Mouse (Mus musculus) kidney, embryonic 14.5 days (tissue): ENCODE results near the gene Msantd1. TPM values are rescaled to one million over a fixed set of nuclear protein-coding genes. Genes with fewer than 3 reads are reported as not detected.

ENCODE experiments used
- ATAC-seq: fragments of 200-750 bp; cut with Nextera tagmentation; 2 replicates; pipeline ENCODE4 v1.8.0; 2017; ENCODE audit warnings: moderate number of reproducible peaks, mild to moderate bottlenecking, moderate TSS enrichment, moderate library complexity; ENCODE audit not compliant: low FRiP score, low TSS enrichment
- H3K27ac ChIP-seq: fragments of 300-500 bp; sonication (generic); 2 replicates; pipeline ENCODE4 v1.5.1; 2014; ENCODE audit warnings: low read depth, mild to moderate bottlenecking, low read length, moderate library complexity, mixed read lengths
- H3K27me3 ChIP-seq: fragments of 300-500 bp; sonication (generic); 2 replicates; pipeline ENCODE4 v1.6.1; 2014; ENCODE audit warnings: mild to moderate bottlenecking, low read length; ENCODE audit not compliant: control insufficient read depth, insufficient read depth
- H3K36me3 ChIP-seq: fragments of 300-500 bp; sonication (generic); 2 replicates; pipeline ENCODE4 v1.6.1; 2014; ENCODE audit warnings: low read length, mixed read lengths; ENCODE audit not compliant: control insufficient read depth, insufficient read depth
- H3K4me1 ChIP-seq: fragments of 300-500 bp; sonication (generic); 2 replicates; pipeline ENCODE4 v1.6.1; 2014; ENCODE audit warnings: low read length, mixed read lengths; ENCODE audit not compliant: control insufficient read depth, insufficient read depth
- H3K4me2 ChIP-seq: fragments of 300-500 bp; sonication (generic); replicated peaks from 2 replicates; pipeline ENCODE4 v1.6.1; 2014; ENCODE audit warnings: low read depth, mild to moderate bottlenecking, low read length
- H3K4me3 ChIP-seq: fragments of 300-500 bp; sonication (generic); 2 replicates; pipeline ENCODE4 v1.5.1; 2014; ENCODE audit warnings: mild to moderate bottlenecking, low read length
- H3K9ac ChIP-seq: fragments of 300-500 bp; sonication (generic); 2 replicates; pipeline ENCODE4 v1.6.1; 2014; ENCODE audit warnings: low read depth, mild to moderate bottlenecking, low read length, moderate library complexity
- H3K9me3 ChIP-seq: fragments of 300-500 bp; sonication (generic); 2 replicates; pipeline ENCODE4 v1.6.1; 2016; ENCODE audit warnings: low read length; ENCODE audit not compliant: control insufficient read depth
- WGBS: fragments of 180-500 bp; shearing (Covaris S2); extraction: QIAGEN DNeasy Blood & Tissue Kit; methylation state at CpG from one replicate; pipeline ENCODE4 v1.1.7; 2014; 5-methylcytosine and 5-hydroxymethylcytosine counted together
- polyA plus RNA-seq: library from polyadenylated mRNA; unstranded; fragments of >200 nt; fragmentation: Nextera tagmentation; extraction: Ambion mirVana; gene quantifications from 2 replicates; pipeline ENCODE4 v1.2.1, GENCODE M21; 2014

Msantd1 gene
- polyA plus RNA-seq, 1 experiment from 2014 or later: 1.0 TPM

DNA sequence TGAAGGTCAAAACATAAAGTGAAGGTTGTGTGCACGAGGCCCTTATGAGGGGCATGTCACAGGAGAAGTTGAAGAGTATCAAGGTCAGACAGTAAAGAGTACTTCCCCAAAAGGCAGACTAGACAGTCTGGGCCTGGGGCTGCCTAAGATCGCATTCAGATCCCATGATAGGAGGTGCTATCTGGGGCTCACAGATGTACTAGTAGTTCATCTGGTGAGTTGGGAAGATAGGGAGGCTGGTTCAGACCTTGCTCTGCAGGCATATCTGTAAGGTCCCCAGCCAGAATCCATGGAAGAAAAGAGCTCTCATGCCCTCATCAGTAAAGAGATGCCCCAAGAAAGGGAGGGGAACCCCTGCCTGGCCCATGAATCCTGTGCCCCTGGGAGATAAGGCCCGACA, 11.0 kb downstream of the Msantd1 start:
- WGBS: 81% methylated on average over 3 of the region's 3 CpGs
- Histone ChIP-seq H3K27me3 (no peaks in the 10 kb centered on the region), H3K27ac (no peak overlapping the region), H3K9ac (no peak overlapping the region), H3K4me1 (no peaks in the 10 kb centered on the region), H3K36me3 (peaks cover 5% of the 10 kb centered on the region; the same call in 1 of the 2 replicates), H3K4me2 (no peak overlapping the region), H3K4me3 (no peak overlapping the region), H3K9me3 (no peaks in the 10 kb centered on the region)
- no peak for ATAC-seq

GRCm38 (mm10) chr5:34922531-34922930, 14.7 kb downstream of the Msantd1 start:
- no peak overlapping the region for H3K4me3 ChIP-seq
- H3K9me3 ChIP-seq: peaks cover 3% of the 10 kb centered on the region; the same call in 1 of the 2 replicates
- H3K27me3 ChIP-seq: no peaks in the 10 kb centered on the region
- ATAC-seq: no peak
- H3K36me3 ChIP-seq: peaks cover 7% of the 10 kb centered on the region; the same call in 1 of the 2 replicates
- no peaks in the 10 kb centered on the region for H3K4me1 ChIP-seq
- no peak overlapping the region for H3K4me2 ChIP-seq
- no peak overlapping the region for H3K9ac ChIP-seq
- no peak overlapping the region for H3K27ac ChIP-seq
- WGBS: 45% methylated on average over 6 of the region's 6 CpGs

DNA sequence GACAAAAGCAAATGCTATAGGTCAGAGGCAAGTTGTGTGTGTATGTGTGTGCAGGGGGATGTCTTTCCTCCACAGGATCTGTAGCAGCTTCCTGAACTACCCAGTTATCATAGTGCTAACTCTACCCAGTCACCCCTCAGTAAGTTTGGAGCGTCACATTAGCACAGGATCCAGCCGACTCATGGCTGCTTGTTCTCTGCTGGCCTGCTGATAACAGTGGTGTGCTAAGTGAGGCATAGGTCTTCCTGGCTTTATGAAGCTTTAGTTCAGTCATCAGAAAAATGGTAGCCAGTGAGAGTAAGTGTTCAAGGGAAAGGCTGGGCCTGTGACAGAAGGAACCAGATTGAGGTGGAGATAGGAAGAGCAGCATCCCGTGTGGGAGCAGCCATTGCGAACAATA, 16.1 kb downstream of the Msantd1 start:
- H3K9me3 ChIP-seq: peaks cover 3% of the 10 kb centered on the region; the same call in 1 of the 2 replicates
- WGBS: 92% methylated on average over 4 of the region's 4 CpGs
- no peak overlapping the region for H3K4me2 ChIP-seq
- H3K27ac ChIP-seq: no peak overlapping the region
- ATAC-seq: no peak
- H3K9ac ChIP-seq: no peak overlapping the region
- peaks cover 7% of the 10 kb centered on the region; the same call in 1 of the 2 replicates for H3K36me3 ChIP-seq
- H3K4me3 ChIP-seq: no peak overlapping the region
- H3K4me1 ChIP-seq: no peaks in the 10 kb centered on the region
- H3K27me3 ChIP-seq: no peaks in the 10 kb centered on the region

GRCm38 (mm10) chr5:34924519-34924918, 16.7 kb downstream of the Msantd1 start:
- Histone ChIP-seq H3K4me3 (no peak overlapping the region), H3K27ac (no peak overlapping the region), H3K9me3 (peaks cover 3% of the 10 kb centered on the region; the same call in 1 of the 2 replicates), H3K4me2 (no peak overlapping the region), H3K36me3 (peaks cover 7% of the 10 kb centered on the region; the same call in 1 of the 2 replicates), H3K9ac (no peak overlapping the region), H3K27me3 (no peaks in the 10 kb centered on the region), H3K4me1 (no peaks in the 10 kb centered on the region)
- 88% methylated on average over 7 of the region's 7 CpGs for WGBS
- no peak for ATAC-seq

DNA sequence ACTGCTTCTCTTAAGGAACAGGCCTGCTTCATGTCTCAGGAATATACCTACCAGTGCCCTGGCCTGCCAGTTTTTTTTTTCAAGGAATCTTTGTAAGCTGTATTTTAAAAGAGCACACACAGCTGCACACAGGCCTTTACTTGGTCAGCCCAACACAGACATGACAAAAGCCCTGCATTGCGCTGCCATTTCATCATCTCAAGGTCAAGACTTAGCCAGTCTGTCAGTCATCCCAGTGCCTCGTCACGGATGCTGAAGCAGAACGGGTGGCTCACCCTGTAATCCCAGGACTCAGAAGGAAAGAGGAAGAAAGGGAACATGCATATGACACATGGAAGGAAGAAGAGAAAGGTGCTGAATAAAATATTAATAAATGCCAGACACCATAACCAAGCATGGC, 19.8 kb downstream of the Msantd1 start:
- Histone ChIP-seq H3K9ac (no peak overlapping the region), H3K4me3 (no peak overlapping the region), H3K4me2 (no peak overlapping the region), H3K27ac (no peak overlapping the region), H3K36me3 (peaks cover 7% of the 10 kb centered on the region; the same call in 1 of the 2 replicates), H3K4me1 (peaks cover 19% of the 10 kb centered on the region), H3K27me3 (no peaks in the 10 kb centered on the region), H3K9me3 (peaks cover 3% of the 10 kb centered on the region; the same call in 1 of the 2 replicates)
- 95% methylated on average over 4 of the region's 4 CpGs for WGBS
- ATAC-seq: no peak

DNA sequence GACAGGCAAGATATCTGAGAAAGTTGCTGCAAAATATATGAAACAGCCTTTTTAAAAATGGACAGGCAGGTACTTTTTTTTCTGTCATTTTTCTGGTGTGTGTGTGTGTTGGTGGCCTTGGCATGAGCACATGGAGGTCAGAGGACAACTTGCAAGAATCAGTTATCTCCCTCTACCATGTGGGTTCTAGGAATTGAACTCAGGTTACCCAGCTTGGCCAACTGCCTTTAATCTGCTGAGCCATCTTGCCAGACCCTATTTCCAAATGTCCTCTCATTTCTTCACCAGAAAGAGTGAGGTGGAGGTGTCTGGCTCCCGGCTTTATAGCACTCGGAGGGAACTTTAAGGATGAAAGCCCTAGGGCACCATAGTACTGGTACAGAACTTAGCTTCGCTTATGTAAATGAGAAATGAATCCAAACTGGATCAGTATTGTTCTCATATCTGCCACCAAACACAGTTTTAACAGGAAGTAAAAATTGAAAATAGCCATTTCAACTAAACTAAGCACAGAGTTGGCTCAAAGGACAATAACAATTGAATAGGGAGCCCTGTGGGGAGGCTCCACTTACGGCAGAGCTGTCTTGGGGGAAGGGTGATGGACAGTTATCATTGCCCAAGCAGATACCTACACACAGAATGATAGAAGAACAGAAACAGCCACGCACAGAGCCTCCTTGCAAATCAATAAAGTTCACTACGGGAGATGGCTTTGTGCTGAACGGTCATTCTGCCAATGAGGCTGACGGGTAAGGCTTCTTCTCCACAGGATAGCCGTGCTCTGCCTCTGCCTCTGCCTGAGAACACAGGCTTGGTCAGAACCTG, 22.6 kb downstream of the Msantd1 start:
- Histone ChIP-seq H3K4me2 (no peak overlapping the region), H3K27me3 (no peaks in the 10 kb centered on the region), H3K27ac (no peak overlapping the region), H3K4me3 (no peak overlapping the region), H3K9ac (no peak overlapping the region), H3K4me1 (peaks cover 19% of the 10 kb centered on the region), H3K9me3 (peaks cover 3% of the 10 kb centered on the region; the same call in 1 of the 2 replicates), H3K36me3 (no peaks in the 10 kb centered on the region)
- ATAC-seq: no peak
- WGBS: 85% methylated on average over 9 of the region's 9 CpGs

- Histone ChIP-seq H3K27me3 (no peaks in the 10 kb centered on the region), H3K9ac (no peak overlapping the region), H3K9me3 (peaks cover 1% of the 10 kb centered on the region; the same call in 1 of the 2 replicates), H3K4me3 (no peak overlapping the region), H3K36me3 (no peaks in the 10 kb centered on the region), H3K4me2 (no peak overlapping the region), H3K27ac (no peak overlapping the region), H3K4me1 (peaks cover 19% of the 10 kb centered on the region)
- WGBS: 28% methylated on average over 2 of the region's 2 CpGs
- ATAC-seq: peak; percentile 44; the same call in 1 of the 2 replicates
Measured at GRCm38 (mm10) chr5:34931091-34931490, 23.3 kb downstream of the Msantd1 start.

DNA sequence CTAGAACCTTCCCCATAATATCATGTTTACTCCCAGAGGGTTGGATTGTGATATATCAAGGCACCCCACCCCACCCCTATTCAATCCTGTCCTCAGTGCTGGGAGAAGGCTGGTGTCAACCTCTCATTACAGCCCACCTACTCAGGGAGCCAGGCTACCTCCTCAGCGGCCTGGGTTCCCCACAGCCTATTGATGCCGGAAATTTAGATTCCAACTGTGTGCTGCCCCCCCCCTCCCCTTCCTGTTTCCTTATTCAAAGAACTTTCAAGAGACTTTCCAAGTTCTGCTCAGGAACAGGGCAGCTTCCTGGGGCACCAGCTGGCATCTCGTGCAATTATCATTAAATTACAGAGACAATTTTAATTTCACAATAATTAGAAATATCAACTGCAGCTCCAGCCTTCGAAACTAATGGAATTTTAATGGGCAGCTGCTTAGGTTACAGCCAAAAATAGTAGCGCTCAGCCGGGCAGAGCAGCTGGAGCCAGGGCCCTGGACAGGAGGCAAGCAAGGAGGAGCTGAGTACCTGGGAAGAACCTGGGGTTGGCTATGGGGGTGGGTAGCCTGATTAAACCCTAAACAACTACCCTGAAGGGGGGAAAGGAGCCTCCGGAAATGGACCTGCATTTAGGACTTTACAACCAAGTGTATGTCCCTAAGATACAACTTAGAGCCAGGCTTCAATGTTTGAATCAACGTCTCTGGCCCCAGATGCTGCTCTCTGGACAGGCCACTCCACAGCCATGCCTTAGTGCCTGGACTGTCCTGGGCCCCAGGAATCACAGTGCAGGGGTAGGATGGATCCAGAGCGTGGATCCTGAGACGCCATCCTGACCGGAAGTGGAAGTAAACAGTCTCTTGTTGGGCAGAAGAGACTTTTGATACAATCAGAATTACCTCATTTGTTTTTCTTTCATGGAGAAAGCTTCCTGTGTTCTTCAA, 24.0 kb downstream of the Msantd1 start:
- 34% methylated on average over 11 of the region's 11 CpGs for WGBS
- ATAC-seq: no peak; the same call in 1 of the 2 replicates
- no peak overlapping the region for H3K9ac ChIP-seq

More for the DNA sequence above, 24.0 kb downstream of the Msantd1 start:
- Histone ChIP-seq H3K27me3 (no peaks in the 10 kb centered on the region), H3K9me3 (no peaks in the 10 kb centered on the region), H3K4me2 (no peak overlapping the region), H3K27ac (peak overlapping the region; percentile 68; the same call in 1 of the 2 replicates), H3K4me1 (peaks cover 19% of the 10 kb centered on the region), H3K4me3 (no peak overlapping the region), H3K36me3 (no peaks in the 10 kb centered on the region)
